Mouse (Mus musculus) myocyte (in vitro differentiated cells): ENCODE measurements at regions not wholly inside any gene's neighbourhood (a gene's known extent, or its start where the extent isn't known, plus 50 kb on each side); places are given as distances from the start of the nearest gene placed in this dataset.

Experiments used
- CEBPB ChIP-seq: IDR thresholded peaks from 2 replicates; pipeline ENCODE4 v1.6.1; 2011; ENCODE audit warnings: mild to moderate bottlenecking, moderate library complexity; ENCODE audit not compliant: poor library complexity, insufficient read depth, severe bottlenecking
- E2F4 ChIP-seq: IDR thresholded peaks from one replicate; pipeline ENCODE4 v1.6.1; 2011; ENCODE audit warnings: mild to moderate bottlenecking, control low read depth, moderate library complexity; ENCODE audit not compliant: insufficient read depth
- MAX ChIP-seq: IDR thresholded peaks from one replicate; pipeline ENCODE4 v1.6.1; 2011; ENCODE audit warnings: low read depth, mild to moderate bottlenecking, control low read depth
- MYOD1 ChIP-seq, 3 experiments: IDR thresholded peaks; one replicate each; pipeline ENCODE4 v1.6.1; 2011; ENCODE audit warnings: control low read depth in 2 of 3, low read depth in 2 of 3, mild to moderate bottlenecking in 2 of 3, moderate library complexity in 1 of 3; ENCODE audit not compliant: insufficient read length in 2 of 3, control insufficient read depth in 1 of 3
- MYOG ChIP-seq, 3 experiments: IDR thresholded peaks; one replicate each; pipeline ENCODE4 v1.6.1; 2011; ENCODE audit warnings: control low read depth in 2 of 3, low read depth in 2 of 3, mild to moderate bottlenecking in 2 of 3; ENCODE audit not compliant: insufficient read length in 2 of 3, control insufficient read depth in 1 of 3, insufficient read depth in 1 of 3
- POLR2A ChIP-seq: IDR thresholded peaks from one replicate; pipeline ENCODE4 v1.6.1; 2011; ENCODE audit warnings: low read depth, mild to moderate bottlenecking, control low read depth, moderate library complexity; ENCODE audit not compliant: insufficient read length
- POLR2AphosphoS2 ChIP-seq: IDR thresholded peaks from one replicate; pipeline ENCODE4 v1.6.1; 2011; ENCODE audit warnings: low read depth, control low read depth; ENCODE audit not compliant: insufficient read length
- REST ChIP-seq: IDR thresholded peaks from one replicate; pipeline ENCODE4 v1.6.1; 2011; ENCODE audit warnings: mild to moderate bottlenecking, control low read depth, moderate library complexity; ENCODE audit not compliant: insufficient read depth, insufficient read length
- TCF12 ChIP-seq: IDR thresholded peaks from one replicate; pipeline ENCODE4 v1.6.1; 2011; ENCODE audit warnings: mild to moderate bottlenecking, control low read depth; ENCODE audit not compliant: poor library complexity, insufficient read depth, severe bottlenecking
- TCF3 ChIP-seq: IDR thresholded peaks from one replicate; pipeline ENCODE4 v1.6.1; 2011; ENCODE audit warnings: low read depth, control low read depth; ENCODE audit not compliant: insufficient read length
- USF1 ChIP-seq: IDR thresholded peaks from one replicate; pipeline ENCODE4 v1.6.1; 2011; ENCODE audit warnings: low read depth, mild to moderate bottlenecking, control low read depth, moderate library complexity

- TF ChIP-seq MAX = no peak
- TF ChIP-seq MYOG (IDR thresholded peaks at IDR 0.05; ENCODE audit: control insufficient read depth in 1 of 3, insufficient read depth in 1 of 3, insufficient read length in 2 of 3, low read depth in 2 of 3) = no peak
- TF ChIP-seq POLR2A = no peak
- TF ChIP-seq CEBPB = no peak
- TF ChIP-seq USF1 = no peak
- no peak for TF ChIP-seq POLR2AphosphoS2
- TF ChIP-seq E2F4 = no peak
- no peak for TF ChIP-seq MYOD1 (IDR thresholded peaks at IDR 0.05; ENCODE audit: control insufficient read depth in 1 of 3, insufficient read length in 2 of 3, low read depth in 2 of 3)
- no peak for TF ChIP-seq TCF12
- no peak for TF ChIP-seq REST
- TF ChIP-seq TCF3 = no peak
Observed at GRCm38 (mm10) chr7:68809782-68810181, 60.7 kb upstream of the Arrdc4 start.
